Mouse (Mus musculus): Measurements from ENCODE around the gene Gipc2.

DNA sequence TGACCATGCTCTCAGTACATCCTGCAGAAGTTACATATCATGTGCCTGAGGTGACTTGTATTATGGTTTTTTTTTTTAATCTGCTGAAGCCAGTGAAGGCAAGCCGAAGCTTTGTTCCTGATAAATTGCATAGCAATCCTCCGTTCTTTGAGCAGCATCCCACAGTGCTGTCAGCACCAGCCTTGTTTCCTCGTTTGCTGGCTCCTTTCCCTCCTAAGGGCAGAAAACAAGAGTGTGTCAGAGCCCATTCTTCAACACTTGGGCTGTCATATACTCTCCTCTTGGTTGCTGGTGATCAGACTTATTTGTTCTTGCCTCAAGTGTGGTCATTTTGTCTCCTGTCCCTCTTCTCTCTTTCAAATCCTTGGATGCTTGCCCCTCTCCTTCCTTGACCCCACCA, 103.2 kb downstream of the Gipc2 start:
- TF ChIP-seq CTCF (IDR thresholded peaks at IDR 0.05; ENCODE audit: insufficient read depth, low read length), result no peak
- no peak for TF ChIP-seq POLR2A (IDR thresholded peaks at IDR 0.05; ENCODE audit: borderline replicate concordance, extremely low read depth, low read depth, low read length)
